Mouse (Mus musculus) brown adipose tissue, adult 24 weeks (tissue): Measurements from ENCODE around the gene Tcf15. TPM values are rescaled to one million over a fixed set of nuclear protein-coding genes. Genes with fewer than 3 reads are reported as not detected.

Experiments
- H3K27ac ChIP-seq: fragments of 200-500 bp; replicated peaks from 2 replicates; pipeline ENCODE4 v1.5.1; 2012; ENCODE audit warnings: low read depth, mild to moderate bottlenecking, low read length
- H3K4me1 ChIP-seq: fragments of 200-500 bp; 2 replicates; pipeline ENCODE4 v1.6.1; 2012; ENCODE audit warnings: low read length, mixed read lengths; ENCODE audit not compliant: control insufficient read depth, insufficient read depth, insufficient read length
- H3K4me3 ChIP-seq: fragments of 200-500 bp; 2 replicates; pipeline ENCODE4 v1.5.1; 2012; ENCODE audit warnings: low read depth, mild to moderate bottlenecking, low read length, moderate library complexity; ENCODE audit not compliant: insufficient read depth
- polyA plus RNA-seq: library from polyadenylated mRNA; stranded (reverse); fragments of >200 nt; gene quantifications from 2 replicates; pipeline ENCODE4 v1.2.4, GENCODE M21; 2012; ENCODE audit not compliant: missing spikeins, insufficient read depth, insufficient read length

The Tcf15 gene
- 12.1 and 20.7 TPM in 2 replicates for polyA plus RNA-seq

- Histone ChIP-seq H3K4me3 (peak within 1 kb of the TSS; percentile 74), H3K27ac (peak within 1 kb of the TSS; percentile 89), H3K4me1 (no peaks in the 10 kb centered on the region; the same call in 1 of the 2 replicates)
Observed at GRCm38 (mm10) chr2:152143279-152144157, at the start of gene Tcf15. TSS of gene Tcf15 (plus strand) at chr2:152143561.

- no peaks in the 10 kb centered on the region for H3K4me1 ChIP-seq
Observed at GRCm38 (mm10) chr2:152094856-152095545, 48.4 kb upstream of the Tcf15 start.

GRCm38 (mm10) chr2:152096922-152097321 lies 46.4 kb upstream of the Tcf15 start:
- Histone ChIP-seq H3K4me1 (no peaks in the 10 kb centered on the region), H3K27ac (no peak overlapping the region), H3K4me3 (no peak overlapping the region)

More at GRCm38 (mm10) chr2:152094856-152095545, 48.4 kb upstream of the Tcf15 start:
- H3K4me3 ChIP-seq = no peak overlapping the region
- no peak overlapping the region for H3K27ac ChIP-seq

DNA sequence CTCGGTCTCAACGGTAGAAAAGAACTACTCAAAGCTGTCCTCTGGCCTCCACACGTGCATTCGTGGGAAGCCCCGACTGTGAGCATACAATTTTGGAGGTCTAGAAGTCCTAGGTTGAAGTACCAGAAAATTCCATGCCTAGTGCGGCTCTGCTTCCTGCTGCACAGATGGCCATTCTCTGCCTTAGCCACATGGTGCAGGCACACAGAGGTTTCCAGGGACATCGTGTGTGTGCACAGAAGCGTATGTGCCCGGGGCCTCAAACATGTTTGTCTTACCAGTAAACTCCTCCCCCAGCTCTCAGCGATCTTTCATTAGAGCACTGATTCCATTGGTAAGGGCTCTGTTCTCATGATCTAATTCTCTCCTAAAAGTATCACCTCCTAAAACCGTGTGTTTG lies 45.4 kb upstream of the Tcf15 start:
- Histone ChIP-seq H3K4me1 (no peaks in the 10 kb centered on the region), H3K27ac (no peak overlapping the region), H3K4me3 (no peak overlapping the region)

DNA sequence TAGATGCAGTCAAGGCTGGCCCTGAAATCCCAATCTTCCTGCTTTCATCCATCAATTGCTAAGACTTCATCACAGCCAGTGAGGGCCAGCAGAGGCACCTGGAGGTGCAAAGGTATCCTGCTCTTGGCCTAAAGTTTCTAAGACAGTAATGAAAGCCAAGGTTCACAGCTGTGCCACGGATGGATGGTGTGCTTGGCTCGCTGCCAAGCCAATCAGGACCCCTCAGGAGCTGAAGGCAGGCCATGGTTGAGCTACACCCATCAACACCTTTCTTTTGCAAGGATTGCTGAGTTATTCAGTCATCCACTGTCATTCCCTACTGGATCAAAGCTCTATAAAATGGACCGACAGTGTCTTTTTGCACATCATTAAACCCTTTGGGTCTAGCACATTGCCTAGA lies 43.8 kb upstream of the Tcf15 start:
- no peak overlapping the region for H3K4me3 ChIP-seq
- H3K27ac ChIP-seq = no peak overlapping the region
- no peaks in the 10 kb centered on the region for H3K4me1 ChIP-seq

DNA sequence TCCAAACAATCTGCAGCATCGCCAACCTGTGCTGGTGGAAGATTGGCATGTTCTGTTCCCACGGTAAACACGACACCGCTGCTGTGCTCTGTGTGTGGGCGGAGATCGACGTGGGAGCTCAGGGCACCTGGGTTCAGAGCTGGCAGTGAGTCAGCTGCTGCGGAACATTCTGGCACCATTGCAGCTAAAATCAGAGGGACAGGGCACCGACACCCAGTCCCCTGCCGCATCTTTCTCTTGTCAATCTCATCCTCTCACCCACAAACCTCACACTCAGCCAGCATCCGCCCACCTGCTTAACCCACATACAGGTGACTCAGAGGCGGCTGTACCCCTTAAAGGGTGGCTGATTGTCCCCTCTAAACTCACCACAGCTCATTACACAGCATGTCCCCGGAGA lies 41.6 kb upstream of the Tcf15 start:
- H3K27ac ChIP-seq = no peak overlapping the region
- no peak overlapping the region for H3K4me3 ChIP-seq
- H3K4me1 ChIP-seq = peaks cover 7% of the 10 kb centered on the region; the same call in 1 of the 2 replicates

DNA sequence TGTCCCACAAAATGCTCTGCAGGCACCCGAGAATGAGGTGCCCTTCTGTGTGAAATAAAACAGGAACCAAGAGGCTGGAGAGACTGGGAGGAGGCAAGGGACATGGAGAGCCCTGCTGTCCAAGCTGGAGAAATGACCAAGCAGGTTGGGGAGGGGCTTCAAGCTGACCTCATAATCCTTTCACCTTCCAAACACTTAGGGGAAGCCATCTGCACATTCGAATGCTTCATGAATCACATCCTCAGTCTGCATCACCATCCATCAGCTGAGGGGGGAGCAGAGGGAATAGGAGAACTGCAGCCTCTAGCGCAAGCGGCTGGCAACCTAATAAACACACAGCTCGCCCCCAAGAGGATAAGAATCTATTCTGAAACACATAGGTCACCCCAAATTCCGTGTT lies 41.0 kb upstream of the Tcf15 start:
- H3K4me3 ChIP-seq = no peak overlapping the region
- H3K4me1 ChIP-seq = peaks cover 7% of the 10 kb centered on the region; the same call in 1 of the 2 replicates
- H3K27ac ChIP-seq = no peak overlapping the region

- Histone ChIP-seq H3K4me3 (peak overlapping the region; percentile 77), H3K27ac (peak overlapping the region; percentile 59)
Observed at GRCm38 (mm10) chr2:152104711-152105317, 38.5 kb upstream of the Tcf15 start.

DNA sequence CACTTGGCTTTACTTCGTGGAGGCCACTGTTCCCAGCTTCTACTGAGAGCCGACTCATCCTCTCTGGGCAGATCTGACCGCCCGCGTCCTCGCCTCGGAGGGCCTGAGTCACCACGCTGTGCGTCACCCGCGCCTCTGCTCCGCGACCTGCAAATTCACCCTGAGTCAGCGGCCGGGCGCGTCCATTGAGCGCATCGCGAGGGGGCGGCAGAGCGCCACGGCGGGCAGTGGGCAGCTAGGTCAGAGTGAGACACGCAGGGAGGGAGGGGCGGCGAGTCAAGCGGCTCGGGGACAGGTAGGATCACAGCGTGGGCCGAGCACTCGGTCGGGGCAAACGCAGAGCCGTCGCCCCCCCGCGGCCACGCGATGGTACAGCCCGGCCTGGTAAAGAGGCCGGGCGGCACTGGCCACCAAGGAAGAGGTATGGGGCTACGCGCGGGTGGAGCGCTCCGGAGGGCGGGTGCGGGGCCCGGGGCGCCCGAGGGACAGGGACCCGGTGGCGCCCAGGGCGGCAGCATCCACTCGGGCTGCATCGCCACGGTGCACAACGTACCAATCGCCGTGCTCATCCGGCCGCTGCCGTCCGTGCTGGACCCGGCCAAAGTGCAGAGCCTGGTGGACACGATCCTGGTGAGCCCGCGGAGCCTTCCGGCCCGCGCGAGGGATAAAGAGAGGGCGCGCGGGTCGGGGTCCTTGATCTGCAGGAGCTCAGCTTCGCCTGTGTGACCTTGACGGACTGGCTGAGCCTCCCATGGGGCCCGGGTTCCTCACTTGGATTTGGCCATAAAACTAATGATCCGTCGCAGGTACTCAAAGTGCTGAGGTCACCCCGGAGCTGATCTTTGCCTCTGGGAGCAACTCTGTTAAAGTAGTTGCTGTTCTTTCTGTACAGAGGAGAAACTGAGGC lies 37.8 kb upstream of the Tcf15 start, which contains the start of gene Srxn1:
Gene Srxn1, plus strand, starts transcription at position 199 of the 907 bp plus-strand sequence.
- Histone ChIP-seq H3K27ac (peak within 1 kb of the TSS; percentile 92), H3K4me3 (peak within 1 kb of the TSS; percentile 77), H3K4me1 (peaks cover 7% of the 10 kb centered on the region; the same call in 1 of the 2 replicates)

More at GRCm38 (mm10) chr2:152104711-152105317, 38.5 kb upstream of the Tcf15 start:
- peaks cover 7% of the 10 kb centered on the region; the same call in 1 of the 2 replicates for H3K4me1 ChIP-seq

DNA sequence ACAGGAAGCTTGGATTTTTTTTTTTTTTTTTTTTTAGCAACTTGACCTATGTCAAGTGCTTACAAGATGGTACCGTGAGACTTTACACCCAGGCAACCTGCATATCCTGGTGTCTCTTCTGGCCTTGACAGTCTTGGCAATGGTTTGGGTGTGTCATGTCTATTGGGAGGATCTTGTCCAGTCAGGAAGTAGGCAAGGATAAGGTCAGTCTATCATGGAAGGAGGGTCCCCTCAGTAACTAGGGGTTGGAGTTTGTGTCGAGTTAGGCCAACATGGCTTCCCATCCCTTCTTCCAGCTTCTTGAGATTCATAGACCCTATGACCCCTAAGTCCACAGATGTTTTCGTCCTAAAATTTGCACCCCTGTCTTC lies 37.2 kb upstream of the Tcf15 start:
- H3K27ac ChIP-seq = 0 out of 2 replicates have a peak overlapping the region, but pooled peaks have one; percentile 9

DNA sequence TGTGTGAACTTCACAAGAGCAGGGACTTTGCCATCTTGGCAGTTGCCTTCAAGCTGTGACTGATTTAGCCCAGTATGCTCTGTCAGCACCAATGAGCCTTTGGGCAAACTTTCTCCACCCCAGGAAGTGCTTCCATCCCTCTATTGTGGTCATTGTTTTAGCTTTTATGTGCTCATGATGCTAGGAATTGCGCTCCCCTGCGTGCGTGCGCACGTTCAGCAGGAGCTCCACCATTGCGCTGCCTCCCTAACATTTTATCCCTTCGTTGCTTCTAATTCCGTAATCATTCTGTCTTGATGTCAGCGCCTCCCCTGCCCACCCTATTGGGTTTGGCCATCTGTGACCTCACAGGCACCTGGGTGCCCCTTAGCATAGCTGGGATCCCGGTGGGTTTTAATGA lies 36.8 kb upstream of the Tcf15 start:
- Histone ChIP-seq H3K4me1 (peaks cover 7% of the 10 kb centered on the region; the same call in 1 of the 2 replicates), H3K27ac (no peak overlapping the region), H3K4me3 (peak overlapping the region; percentile 77)

More for the DNA sequence above, 37.2 kb upstream of the Tcf15 start:
- Histone ChIP-seq H3K4me1 (peaks cover 7% of the 10 kb centered on the region; the same call in 1 of the 2 replicates), H3K4me3 (peak overlapping the region; percentile 77)

DNA sequence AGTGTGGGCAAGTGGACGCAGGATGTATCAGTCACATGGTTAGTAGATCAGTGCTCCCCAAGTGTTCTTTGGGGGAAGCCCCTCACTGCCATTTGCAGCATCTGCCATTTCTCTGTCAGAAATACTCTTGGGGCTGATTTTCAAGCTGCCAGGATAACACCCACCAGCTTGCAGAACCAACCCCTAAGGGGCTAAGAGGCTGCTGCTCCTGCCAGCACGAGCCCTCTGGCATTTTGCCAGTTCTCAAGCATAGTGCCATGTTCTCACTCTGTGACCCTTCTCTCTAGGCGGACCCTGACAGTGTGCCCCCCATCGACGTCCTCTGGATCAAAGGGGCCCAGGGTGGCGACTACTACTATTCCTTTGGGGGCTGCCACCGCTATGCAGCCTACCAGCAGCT lies 34.7 kb upstream of the Tcf15 start:
- Histone ChIP-seq H3K4me3 (no peak overlapping the region), H3K27ac (no peak overlapping the region), H3K4me1 (peaks cover 7% of the 10 kb centered on the region; the same call in 1 of the 2 replicates)

- Histone ChIP-seq H3K4me3 (no peak overlapping the region), H3K27ac (no peak overlapping the region)
Observed at GRCm38 (mm10) chr2:152109386-152109785, 34.0 kb upstream of the Tcf15 start.

DNA sequence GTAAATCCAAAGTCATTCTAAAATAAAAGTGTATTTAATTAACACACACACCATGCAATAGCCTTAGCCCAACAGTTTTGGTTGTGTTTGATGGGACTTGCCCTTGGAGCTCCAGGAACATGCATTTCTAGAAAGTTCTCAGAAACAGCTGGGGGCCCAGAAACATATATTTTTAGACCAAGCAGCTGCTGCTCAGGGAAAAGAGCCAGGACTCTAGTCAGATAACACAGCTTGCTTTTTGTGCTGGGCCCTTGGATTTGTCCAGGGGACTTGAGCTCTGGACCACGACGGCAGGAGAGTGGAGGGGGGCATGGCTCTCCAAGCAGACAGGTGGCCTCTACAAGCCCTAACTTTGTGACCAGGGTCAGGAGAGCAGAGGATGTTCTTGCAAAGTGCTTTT lies 32.0 kb upstream of the Tcf15 start:
- Histone ChIP-seq H3K4me1 (peaks cover 7% of the 10 kb centered on the region; the same call in 1 of the 2 replicates), H3K27ac (no peak overlapping the region), H3K4me3 (no peak overlapping the region)

More at GRCm38 (mm10) chr2:152109386-152109785, 34.0 kb upstream of the Tcf15 start:
- peaks cover 7% of the 10 kb centered on the region; the same call in 1 of the 2 replicates for H3K4me1 ChIP-seq
